Mouse (Mus musculus): ENCODE results near the gene Prrt2.

The Prrt2 gene

DNA sequence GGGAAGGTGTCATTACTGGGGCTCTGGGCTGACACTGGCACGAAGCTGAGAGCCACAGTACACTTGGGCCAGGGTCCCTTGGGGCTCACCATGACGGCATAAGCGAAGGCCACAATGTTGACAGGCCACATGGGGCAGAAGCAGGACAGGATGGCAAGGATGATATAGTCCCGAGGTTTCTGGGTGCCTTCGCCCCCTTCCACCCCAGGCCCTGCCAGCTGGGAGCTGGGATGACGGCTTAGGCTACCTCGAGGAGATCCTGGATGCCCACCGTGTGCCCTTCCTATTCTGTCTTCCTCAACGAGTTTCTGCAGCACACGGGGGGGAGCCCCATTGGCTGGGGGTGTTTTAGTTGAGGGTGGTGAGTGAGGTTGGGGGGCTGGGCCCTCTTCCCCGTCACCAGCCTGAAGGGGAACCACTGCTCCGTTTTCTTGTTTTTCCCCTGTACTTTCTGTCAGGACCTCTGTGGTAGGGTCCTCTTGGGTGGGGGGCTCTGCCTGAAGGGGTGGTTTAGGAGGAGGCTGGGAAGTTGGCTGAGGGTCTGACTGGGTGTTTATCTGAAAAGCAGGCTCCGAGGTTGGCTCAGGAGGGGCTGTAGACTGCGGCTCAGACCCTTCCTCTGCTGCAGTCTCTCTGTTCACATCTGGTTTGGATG, 1.6 kb downstream of the Prrt2 start:
- no peak for DNase-seq

DNA sequence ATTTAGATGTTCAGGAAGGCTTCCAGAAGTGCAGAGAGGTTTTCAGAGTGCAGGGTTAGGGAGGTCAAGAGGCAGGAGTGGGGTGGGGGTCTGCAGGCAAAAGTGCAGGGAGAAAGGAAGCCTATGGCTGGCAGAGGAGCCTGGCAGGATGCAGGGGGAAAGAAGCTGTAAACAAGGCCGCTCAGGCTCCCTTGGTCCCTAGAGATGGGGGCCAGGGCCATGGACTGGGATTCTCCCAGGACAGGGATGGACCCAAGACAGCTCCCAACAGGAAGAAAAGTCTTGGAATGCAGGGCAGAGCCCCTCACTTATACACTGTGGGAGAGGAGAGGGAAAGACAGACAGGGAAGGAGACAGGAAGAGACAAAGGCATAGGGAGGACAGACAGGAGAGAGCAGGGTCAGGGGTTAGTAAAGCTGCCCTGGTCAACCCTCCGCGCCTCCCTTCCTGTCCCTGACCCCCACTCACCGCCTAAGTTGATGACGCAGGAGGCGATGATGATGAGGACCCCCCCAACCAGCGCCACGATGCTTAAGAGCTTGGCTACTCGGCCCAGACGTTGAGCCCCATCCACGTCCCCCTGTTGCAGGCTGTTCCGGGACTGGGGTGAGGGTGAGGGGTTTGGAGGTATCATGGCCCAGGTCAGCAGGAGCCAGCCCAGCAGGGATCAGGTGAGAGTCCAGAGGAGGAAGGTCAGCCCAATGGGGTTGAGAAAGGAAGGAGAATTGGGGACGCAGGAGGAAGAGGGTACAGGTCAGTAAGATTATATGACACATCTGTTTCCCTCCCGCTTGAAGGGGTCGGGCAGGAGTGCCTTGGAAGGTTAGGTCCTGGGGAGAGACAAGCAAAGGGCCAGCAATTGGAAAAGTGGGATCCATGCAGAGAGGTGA, 2.4 kb downstream of the Prrt2 start:
- DNase-seq: no peak

DNA sequence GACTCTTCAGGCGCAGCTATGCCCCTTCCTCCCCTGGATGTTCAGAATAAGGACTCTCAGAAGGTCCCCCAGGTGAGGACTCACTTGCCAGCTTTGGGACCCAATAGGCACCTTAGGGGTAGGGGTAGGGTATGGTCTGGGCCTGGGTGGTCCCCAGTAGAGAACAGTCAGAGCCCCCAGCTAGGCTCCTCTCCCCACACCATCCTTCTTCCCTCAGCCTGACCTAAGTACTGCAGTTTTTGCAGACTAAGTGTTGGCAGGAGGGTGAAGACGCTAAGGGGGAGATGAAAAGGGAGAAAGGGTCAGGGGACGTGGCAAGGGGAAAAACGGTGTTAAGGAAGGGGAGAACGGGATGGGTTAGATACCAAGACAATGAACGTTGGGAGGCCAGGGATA, 3.1 kb downstream of the Prrt2 start:
- DNase-seq: no peak

DNA sequence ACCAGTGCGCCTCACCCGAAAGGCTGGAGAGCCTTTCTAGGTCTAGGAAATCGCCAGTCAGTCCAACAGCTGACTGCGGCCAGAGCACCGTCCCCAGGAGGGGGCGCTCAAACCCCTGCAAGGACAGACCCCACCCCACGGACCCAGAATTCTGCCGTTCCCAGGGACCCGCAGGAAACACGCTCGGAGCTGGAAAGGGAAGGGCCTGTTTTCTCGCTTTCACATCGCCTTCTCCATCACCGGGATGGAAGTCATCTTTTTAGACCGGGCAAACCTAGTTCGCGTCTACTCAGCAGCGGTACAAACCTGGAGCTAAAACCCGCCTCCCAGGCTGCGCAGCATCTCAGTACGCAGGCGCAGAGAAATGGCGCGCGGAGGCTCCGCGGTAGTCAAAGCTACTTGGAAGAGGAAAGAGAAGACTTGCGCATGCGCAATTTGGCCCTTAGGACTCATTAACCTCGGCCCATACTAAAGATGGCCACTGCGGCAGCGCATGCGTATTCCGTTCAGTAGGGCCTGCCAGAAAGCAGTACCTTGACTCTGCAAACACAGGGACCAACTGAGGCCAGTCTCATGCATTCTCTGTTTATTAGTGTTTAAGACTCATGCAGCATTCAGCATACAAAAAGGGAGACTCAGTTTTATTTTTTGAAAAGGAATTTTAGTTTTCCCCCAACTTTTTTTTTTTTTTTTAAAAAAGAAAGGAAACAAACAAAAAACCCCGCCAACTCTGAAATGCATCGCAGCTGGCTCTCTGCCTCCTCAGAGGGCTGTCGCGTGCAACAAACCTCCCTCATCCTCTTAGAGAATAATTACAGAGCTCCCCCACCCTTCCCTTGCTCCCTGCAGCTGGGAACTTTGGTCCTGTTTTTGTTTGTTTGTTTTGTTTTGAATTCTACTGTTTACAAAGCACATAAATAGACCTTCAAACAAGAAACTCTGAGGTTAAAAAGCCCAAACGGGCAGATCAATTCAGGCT, 3.8 kb downstream of the Prrt2 start, which contains the start of gene Pagr1a:
TSS of gene Pagr1a (minus strand) at position 382 of the 979 bp plus-strand sequence.
- DNase-seq: peak; percentile 98

DNA sequence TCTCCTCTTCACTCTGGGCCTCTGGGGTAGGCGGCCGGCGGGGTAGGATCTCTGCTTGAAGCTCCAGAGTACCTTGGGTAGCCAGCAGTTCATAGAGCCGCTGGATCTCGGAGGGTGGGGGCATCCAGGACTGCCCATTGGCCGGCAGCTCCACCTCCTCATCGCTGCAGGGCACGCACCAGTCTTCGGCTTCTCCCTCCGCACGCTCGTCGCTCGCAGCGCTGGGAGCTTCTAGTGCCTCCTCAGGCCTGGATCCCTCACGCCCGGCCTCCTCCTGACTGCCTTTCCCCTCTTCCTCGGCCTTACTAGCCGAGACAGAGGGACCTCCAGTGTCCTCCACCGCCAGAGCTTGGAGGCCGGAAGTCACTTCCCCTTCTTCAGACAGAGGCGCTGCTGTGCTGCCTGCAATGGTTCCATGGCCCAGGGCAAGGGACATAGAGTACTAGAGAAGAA, 4.5 kb downstream of the Prrt2 start:
- peak; percentile 54 for DNase-seq

DNA sequence TGATC, 4.7 kb downstream of the Prrt2 start, which contains the start of gene Pagr1b:
TSS of gene Pagr1b (minus strand) at position 4 of the 5 bp plus-strand sequence.
- DNase-seq: no peak

DNA sequence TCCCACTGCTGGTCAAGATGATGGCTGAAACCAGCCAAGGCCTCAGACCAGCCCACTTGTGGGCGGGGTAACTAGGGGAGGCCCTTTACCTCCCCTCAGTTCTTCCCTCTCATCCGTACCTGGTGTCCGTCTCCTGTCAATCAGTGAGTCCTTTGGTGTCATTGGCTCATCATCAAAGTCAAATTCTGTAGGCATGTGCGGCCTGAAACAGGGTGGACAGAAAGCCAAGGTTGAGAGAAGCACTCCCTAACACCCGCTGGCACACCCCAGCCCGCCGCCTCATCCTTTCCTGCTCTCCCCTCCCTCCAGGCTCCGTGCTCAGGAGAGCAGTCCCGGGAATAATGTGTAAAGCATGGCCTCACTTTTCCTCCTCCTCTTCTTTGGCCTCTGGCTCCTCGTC, 4.9 kb downstream of the Prrt2 start:
- no peak for DNase-seq

DNA sequence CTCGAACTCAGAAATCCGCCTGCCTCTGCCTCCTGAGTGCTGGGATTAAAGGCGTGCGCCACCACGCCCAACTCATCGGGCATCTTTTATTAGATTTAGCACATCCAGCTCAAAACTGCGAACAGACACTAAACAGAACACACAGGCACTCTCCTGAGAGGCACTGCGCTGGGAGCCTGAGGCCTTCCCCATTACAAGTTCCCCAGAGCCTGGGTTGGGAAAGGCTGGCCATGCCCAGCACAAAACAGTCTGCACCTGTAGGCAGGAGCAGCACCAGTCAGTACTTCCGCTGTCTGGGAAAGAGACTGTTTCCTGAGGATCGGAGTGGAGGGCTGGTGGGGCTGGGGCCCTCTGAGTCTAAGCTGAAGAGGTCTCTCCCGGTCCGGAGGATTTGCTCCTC, 6.0 kb downstream of the Prrt2 start:
- DNase-seq: no peak

DNA sequence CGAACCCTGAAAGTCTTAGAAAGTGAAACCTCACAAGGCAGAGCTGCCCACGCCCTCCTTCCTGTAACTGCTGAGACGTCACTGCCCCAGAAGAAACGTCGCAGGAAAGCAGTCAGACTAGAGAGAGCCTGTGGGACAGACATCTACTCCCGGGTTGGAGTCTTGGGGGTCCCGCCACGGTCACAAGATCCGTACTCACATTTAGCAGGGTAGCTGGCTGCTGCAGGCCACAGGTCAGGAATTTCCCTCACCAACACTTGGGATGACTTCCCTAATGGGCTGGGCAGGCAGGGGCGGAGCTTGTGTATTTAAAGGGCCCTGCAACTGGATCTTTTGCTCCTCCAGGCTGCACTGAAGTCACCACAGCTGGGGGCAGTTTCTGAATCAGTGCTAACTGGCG, 6.7 kb downstream of the Prrt2 start, which contains the start of gene Mvp:
TSS of gene Mvp (minus strand) at position 302 of the 400 bp plus-strand sequence.
- no peak for DNase-seq

DNA sequence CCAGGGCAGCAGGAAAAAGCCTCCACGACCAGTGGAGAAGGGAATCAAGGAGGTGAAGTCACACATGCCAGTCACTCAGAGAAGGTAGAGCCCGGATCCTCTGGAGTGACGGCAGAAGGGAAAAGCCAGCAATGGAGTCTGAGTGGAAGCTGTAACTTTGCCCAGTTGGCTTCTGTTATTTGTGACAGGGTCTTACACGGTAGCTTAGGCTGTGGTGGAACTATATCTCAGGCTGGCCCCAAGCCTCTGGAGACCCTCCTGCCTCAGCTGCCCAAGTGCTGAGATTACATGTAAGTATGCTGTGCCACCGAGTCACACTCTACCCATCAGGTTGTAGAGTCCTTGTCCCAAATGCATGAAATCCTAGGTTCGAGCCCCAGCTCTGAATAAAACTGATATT, 7.6 kb downstream of the Prrt2 start:
- DNase-seq: no peak

DNA sequence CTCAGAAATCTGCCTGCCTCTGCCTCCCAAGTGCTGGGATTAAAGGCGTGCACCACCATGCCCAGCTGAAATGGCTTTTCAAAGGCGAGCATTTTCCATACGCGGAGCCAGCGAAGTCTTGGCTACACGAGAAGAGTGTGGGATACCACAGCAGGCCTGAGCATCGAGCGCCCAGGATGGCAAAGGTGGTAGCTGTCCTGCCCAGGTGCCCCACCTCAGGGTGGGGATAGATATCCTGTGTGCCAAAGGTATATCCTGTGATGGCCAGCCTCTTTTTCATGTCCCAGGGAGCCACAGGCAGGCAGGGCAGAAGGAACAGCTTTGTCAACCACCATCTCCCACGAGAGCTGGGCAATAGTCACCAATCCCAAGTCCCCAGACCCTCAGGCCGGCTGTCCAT, 8.2 kb downstream of the Prrt2 start:
- DNase-seq: no peak

DNA sequence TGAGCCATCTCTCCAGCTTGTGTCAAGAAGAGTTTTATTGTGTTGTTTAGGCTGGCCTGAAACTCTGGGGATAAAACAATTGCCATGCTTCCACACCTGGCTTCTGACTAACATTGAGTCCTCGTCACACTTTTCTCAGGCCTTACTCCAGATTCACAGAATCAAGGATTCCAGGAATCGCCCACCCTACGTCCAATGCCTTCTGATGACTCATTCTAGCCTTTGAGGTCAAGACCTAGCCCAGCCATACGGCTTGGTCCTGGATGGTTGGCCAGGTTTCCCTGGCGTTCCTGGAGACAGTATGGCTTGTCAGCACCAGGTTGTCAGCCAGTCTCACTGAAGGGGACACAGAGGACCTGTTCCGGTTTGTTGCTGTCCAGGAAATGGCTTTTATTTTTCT, 8.6 kb downstream of the Prrt2 start:
- DNase-seq: no peak

DNA sequence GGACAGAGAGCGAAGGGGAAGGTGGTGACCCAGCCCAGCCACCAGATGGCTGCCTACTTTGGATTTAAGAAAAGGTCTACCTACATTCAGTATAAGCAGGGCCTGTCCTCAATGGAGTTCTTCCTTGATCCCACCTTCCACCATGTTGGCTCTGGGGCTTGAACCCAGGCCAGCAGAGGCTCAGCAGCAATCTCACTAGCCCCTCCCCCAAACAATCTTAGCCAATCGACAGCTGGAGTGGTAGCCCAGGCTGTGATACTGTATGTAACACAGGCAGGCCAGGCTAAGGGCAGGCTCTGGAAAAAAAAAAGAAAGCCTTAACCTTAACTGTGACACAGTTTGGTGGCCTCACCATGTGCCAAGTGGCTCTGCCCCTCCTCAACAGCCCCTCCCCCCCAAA, 9.3 kb downstream of the Prrt2 start:
- DNase-seq: no peak

DNA sequence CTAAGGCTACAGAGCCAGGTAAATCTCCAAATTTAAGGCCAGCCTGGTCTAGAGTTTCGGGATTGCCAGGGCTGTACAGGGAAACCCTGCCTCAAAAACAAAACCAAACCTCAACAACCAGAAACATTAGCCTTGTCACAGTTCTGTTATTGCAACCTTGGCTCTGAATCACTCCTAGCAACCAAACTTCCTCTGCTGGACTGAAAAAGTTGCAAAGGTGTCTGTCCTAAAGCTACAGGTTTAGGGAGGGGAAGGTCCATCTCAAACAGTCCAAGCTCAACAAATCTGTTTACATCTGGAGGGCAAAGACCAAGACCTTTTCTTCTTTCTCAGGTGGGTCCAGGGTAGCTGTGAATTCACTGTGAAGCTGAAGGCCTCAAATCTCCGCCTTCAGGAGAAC, 10.0 kb downstream of the Prrt2 start:
- DNase-seq: no peak

DNA sequence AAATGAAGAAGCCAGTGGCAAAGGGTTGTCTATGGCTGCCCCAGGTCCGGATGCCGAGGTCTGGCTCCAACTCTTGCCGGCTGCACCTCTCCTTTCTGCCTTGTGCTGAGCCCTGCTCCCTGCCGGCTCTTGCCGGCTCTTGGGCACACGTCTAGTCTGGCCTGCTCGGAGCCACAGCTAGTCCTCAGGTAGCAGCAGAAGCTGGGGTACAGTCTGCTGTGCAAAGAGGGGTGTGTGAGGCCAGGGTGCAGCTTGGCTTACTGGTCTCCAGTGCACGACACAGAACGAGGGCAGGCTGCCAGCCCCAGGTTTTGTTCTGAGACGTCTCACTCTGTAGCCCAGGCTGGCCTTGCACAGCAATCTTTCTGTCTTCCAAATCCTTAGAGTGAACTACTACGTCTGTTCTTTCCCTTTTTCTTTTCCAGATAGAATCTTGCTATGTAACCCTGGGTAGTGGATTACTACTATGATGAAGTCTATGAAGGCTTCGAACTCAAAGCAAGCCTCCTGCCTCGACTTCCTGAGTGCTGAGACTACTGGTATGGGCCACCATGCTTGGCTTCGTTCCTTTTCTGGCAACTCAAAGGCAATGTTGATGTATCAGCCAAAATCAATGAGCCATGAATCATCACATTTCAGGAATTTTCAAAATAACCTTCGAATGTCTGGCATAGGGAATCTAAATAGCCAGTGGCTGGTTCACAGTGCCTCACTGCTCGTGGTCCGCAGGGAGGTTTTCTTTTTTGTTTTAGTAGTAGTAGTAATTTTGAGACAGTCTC, 11.5 kb downstream of the Prrt2 start:
- DNase-seq: no peak

DNA sequence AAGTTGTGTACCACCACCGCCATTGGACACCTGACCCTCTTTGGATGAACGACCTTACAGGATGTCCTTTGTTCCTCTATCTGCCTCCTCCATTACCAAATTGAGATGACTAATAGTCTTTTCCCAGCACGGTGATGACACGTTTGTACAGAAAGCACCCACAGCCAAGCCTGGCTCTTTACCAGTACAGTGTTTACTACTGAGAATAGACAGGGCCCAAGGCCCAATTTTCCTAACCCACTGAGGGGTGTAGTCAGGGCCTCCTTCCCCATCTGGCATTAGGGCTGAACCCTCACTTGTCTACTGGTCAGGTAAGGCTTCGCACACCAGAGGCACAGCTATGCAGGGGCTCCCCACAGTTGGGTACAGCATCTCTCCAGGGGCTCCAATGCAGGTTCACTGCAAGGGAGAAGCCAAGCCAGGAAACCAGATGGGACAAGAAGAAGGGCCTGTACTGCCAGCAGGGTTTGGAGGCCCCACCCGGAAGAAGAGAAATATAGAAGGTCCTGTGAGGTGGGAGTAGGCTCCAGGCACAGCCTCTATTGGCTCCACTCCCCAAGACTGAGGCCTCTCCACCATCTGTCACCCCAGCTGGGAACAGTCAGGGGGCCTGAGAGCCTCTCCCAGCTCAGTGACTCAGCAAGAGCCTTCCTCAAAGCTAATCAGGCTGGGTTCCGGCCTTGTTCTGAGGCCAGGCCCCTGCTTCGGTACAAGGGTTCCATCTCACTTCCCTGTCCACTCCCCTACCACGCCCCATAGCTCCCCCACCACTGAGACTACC, 12.6 kb downstream of the Prrt2 start:
- DNase-seq: no peak

DNA sequence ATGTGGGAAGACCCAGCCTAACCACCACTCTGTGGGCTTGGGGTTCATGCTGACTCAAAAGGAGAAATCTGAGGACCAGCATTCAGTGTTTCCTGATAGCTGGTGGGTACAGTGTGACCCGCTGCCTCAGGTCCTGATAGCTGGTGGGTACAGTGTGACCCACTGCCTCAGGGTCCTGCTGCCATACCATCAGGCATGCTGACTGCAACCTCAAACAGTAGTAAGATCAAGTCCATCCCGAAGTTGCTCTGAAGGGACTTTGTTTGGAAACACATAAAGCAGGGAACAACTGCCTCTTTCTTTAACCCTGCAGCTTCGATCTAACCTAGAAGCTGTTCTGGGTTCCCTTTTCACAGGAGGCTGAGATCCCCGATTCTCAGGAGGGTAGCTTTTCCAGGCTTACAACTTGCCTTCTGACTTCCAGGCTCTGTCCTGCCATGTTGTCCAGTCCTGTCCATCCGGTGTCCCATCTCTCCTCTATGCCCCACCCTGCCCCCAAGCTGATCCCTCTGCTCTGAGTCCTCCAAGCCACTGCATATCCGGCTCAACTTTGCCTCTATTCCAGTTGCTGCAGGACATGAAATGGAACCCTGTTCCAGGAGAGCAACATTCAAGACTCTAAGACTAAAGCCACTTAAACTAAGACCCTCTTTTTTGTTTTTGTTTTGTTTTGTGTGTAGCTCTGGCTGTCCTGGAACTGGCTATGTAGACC, 13.5 kb downstream of the Prrt2 start:
- no peak for DNase-seq

DNA sequence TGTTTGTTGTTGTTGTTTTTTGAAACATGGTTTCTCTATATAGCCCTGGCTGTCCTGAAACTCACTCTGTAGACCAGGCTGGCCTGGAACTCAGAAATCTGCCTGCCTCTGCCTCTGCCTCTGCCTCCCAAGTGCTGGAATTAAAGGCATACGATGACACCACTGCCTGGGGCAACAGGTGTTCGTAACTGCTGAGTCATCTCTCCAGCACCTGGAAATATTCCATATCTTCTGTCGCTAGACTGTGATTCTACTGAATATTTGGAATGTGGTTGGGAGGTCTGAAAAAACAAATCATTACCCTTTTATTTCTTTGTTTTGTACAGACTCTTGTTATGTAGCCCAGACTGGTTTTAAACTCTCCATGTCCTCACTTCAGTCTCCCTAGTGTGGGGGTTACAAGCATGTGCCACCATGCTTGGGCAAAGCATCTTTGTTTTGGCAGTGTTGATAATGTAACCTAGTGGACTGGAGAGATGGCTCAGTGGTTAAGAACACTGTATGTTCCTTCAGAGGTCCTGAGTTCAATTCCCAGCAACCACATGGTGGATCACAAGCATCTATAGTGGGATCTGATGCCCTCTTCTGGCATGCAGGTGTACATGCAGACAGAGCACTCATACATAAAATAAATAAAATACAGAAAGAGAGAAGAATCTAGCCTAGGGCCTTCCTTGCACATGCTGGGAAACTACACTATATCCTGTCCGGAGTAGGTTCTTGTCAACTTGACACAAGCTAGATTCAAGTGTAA, 16.7 kb downstream of the Prrt2 start:
- DNase-seq: no peak

DNA sequence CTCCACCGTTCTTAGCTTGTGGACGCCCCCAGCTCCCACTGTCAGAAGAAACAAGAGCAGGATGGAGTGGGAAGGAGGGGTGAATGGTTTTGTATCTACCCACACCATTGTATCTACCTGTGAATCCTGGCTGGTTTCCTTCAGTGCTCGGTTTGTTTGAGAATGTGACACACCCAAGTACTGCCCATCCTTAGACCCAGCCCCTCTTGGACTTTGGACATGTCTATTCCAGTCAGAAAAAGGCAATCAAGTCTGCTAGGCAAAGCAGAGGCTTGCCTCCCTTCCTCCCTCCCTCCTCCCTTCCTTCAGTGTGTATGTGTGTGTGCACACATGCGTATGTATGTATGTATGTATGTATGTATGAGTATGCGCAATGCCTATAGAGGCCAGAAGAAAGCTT, 17.4 kb downstream of the Prrt2 start:
- no peak for DNase-seq

DNA sequence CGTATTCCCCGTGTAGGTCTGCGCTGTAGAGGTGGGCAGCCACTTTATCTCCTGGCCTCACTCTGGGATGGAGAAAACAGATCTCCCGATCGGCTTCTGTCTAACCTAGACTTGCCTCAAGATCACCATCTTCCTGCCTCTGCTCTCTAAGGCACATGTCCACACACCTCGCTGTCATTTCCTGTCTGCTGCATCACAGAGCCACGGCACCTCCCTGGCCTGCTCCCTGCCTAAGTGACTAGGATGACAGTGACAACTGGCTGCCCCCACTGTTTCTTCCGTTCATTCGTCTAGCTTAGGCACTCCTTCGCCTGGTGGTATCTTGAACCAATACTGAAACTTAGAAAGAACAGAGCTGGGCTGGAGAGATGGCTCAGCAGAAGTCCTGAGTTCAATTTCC, 21.4 kb downstream of the Prrt2 start:
- DNase-seq: no peak

DNA sequence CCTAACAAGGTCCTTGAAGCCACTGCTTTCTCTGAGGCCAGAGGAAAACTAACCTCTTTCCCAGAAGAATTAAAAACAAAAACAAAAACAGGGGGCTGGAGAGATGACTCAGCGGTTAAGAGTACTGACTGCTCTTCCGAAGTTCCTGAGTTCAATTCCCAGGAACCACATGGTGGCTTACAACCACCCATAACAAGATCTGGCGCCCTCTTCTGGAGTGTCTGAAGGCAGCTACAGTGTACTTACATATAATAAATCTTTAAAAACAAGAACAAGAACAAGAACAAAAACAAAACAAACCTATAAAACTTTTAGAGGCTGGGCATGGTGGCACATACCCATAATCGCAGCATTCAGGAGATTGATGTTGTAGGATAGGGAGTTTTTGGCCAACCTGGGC, 24.6 kb downstream of the Prrt2 start:
- DNase-seq: no peak

Data from right cerebral cortex, postnatal 14 days (tissue).